Mouse (Mus musculus): ENCODE results near the gene Tbc1d22a. TPM values are rescaled to one million over a fixed set of nuclear protein-coding genes. Genes with fewer than 3 reads are reported as not detected.

The Tbc1d22a gene
- polyA plus RNA-seq, 1 experiment: 39.8 TPM

GRCm38 (mm10) chr15:86362306-86363150 lies 148.3 kb downstream of the Tbc1d22a start:
- Histone ChIP-seq H3K4me1 (ENCODE audit: control insufficient read depth, insufficient read depth, low read length) (peaks cover 48% of the 10 kb centered on the region), H3K27ac (ENCODE audit: insufficient read depth, low read depth, low read length) (peak overlapping the region; percentile 86)

GRCm38 (mm10) chr15:86363841-86364295 lies 149.6 kb downstream of the Tbc1d22a start:
- Histone ChIP-seq H3K27ac (ENCODE audit: insufficient read depth, low read depth, low read length) (peak overlapping the region; percentile 90), H3K4me3 (ENCODE audit: insufficient read depth, low read length) (0 out of 2 replicates have a peak overlapping the region, but pooled peaks have one; percentile 4), H3K4me1 (ENCODE audit: control insufficient read depth, insufficient read depth, low read length) (peaks cover 48% of the 10 kb centered on the region)
- TF ChIP-seq POLR2A (IDR thresholded peaks at IDR 0.05; ENCODE audit: borderline replicate concordance, low read depth, low read length) (no peak), CTCF (IDR thresholded peaks at IDR 0.05; ENCODE audit: low read depth, low read length) (no peak)

More at GRCm38 (mm10) chr15:86362306-86363150, 148.3 kb downstream of the Tbc1d22a start:
- TF ChIP-seq POLR2A (IDR thresholded peaks at IDR 0.05; ENCODE audit: borderline replicate concordance, low read depth, low read length) (no peak), CTCF (IDR thresholded peaks at IDR 0.05; ENCODE audit: low read depth, low read length) (no peak)
- H3K4me3 ChIP-seq (ENCODE audit: insufficient read depth, low read length): no peak overlapping the region

- Histone ChIP-seq H3K4me1 (ENCODE audit: control insufficient read depth, insufficient read depth, low read length) (peaks cover 44% of the 10 kb centered on the region), H3K4me3 (ENCODE audit: insufficient read depth, low read length) (no peak overlapping the region), H3K27ac (ENCODE audit: insufficient read depth, low read depth, low read length) (peak overlapping the region; percentile 90)
- TF ChIP-seq CTCF (IDR thresholded peaks at IDR 0.05; ENCODE audit: low read depth, low read length) (no peak), POLR2A (IDR thresholded peaks at IDR 0.05; ENCODE audit: borderline replicate concordance, low read depth, low read length) (no peak)
Measured at GRCm38 (mm10) chr15:86364948-86365658, 150.8 kb downstream of the Tbc1d22a start.

- Histone ChIP-seq H3K27ac (ENCODE audit: insufficient read depth, low read depth, low read length) (no peak overlapping the region), H3K4me1 (ENCODE audit: control insufficient read depth, insufficient read depth, low read length) (peaks cover 31% of the 10 kb centered on the region), H3K4me3 (ENCODE audit: insufficient read depth, low read length) (no peak overlapping the region)
- TF ChIP-seq POLR2A (IDR thresholded peaks at IDR 0.05; ENCODE audit: borderline replicate concordance, low read depth, low read length) (no peak), CTCF (IDR thresholded peaks at IDR 0.05; ENCODE audit: low read depth, low read length) (no peak)
Measured at GRCm38 (mm10) chr15:86366726-86367125, 152.5 kb downstream of the Tbc1d22a start.

GRCm38 (mm10) chr15:86367247-86367646 lies 153.0 kb downstream of the Tbc1d22a start:
- Histone ChIP-seq H3K27ac (ENCODE audit: insufficient read depth, low read depth, low read length) (no peak overlapping the region), H3K4me3 (ENCODE audit: insufficient read depth, low read length) (no peak overlapping the region), H3K4me1 (ENCODE audit: control insufficient read depth, insufficient read depth, low read length) (peaks cover 29% of the 10 kb centered on the region)
- TF ChIP-seq POLR2A (IDR thresholded peaks at IDR 0.05; ENCODE audit: borderline replicate concordance, low read depth, low read length) (no peak), CTCF (IDR thresholded peaks at IDR 0.05; ENCODE audit: low read depth, low read length) (no peak)

GRCm38 (mm10) chr15:86370846-86371245 lies 156.6 kb downstream of the Tbc1d22a start:
- H3K4me3 ChIP-seq (ENCODE audit: insufficient read depth, low read length): no peak overlapping the region
- no peak overlapping the region for H3K27ac ChIP-seq (ENCODE audit: insufficient read depth, low read depth, low read length)
- TF ChIP-seq POLR2A (IDR thresholded peaks at IDR 0.05; ENCODE audit: borderline replicate concordance, low read depth, low read length): no peak
- TF ChIP-seq CTCF (IDR thresholded peaks at IDR 0.05; ENCODE audit: low read depth, low read length): no peak
- peaks cover 5% of the 10 kb centered on the region; the same call in 1 of the 2 replicates for H3K4me1 ChIP-seq (ENCODE audit: control insufficient read depth, insufficient read depth, low read length)

GRCm38 (mm10) chr15:86375262-86375661 lies 161.0 kb downstream of the Tbc1d22a start:
- H3K4me1 ChIP-seq (ENCODE audit: control insufficient read depth, insufficient read depth, low read length): peaks cover 8% of the 10 kb centered on the region; the same call in 1 of the 2 replicates
- H3K27ac ChIP-seq (ENCODE audit: insufficient read depth, low read depth, low read length): no peak overlapping the region
- TF ChIP-seq CTCF (IDR thresholded peaks at IDR 0.05; ENCODE audit: low read depth, low read length): no peak
- TF ChIP-seq POLR2A (IDR thresholded peaks at IDR 0.05; ENCODE audit: borderline replicate concordance, low read depth, low read length): no peak
- H3K4me3 ChIP-seq (ENCODE audit: insufficient read depth, low read length): no peak overlapping the region

GRCm38 (mm10) chr15:86375860-86376394 lies 161.7 kb downstream of the Tbc1d22a start:
- Histone ChIP-seq H3K27ac (ENCODE audit: insufficient read depth, low read depth, low read length) (no peak overlapping the region), H3K4me1 (ENCODE audit: control insufficient read depth, insufficient read depth, low read length) (peaks cover 8% of the 10 kb centered on the region; the same call in 1 of the 2 replicates), H3K4me3 (ENCODE audit: insufficient read depth, low read length) (no peak overlapping the region)
- TF ChIP-seq CTCF (IDR thresholded peaks at IDR 0.05; ENCODE audit: low read depth, low read length): no peak
- no peak for TF ChIP-seq POLR2A (IDR thresholded peaks at IDR 0.05; ENCODE audit: borderline replicate concordance, low read depth, low read length)

GRCm38 (mm10) chr15:86383278-86383677 lies 169.0 kb downstream of the Tbc1d22a start:
- Histone ChIP-seq H3K27ac (ENCODE audit: insufficient read depth, low read depth, low read length) (no peak overlapping the region), H3K4me1 (ENCODE audit: control insufficient read depth, insufficient read depth, low read length) (peaks cover 3% of the 10 kb centered on the region), H3K4me3 (ENCODE audit: insufficient read depth, low read length) (no peak overlapping the region)
- TF ChIP-seq CTCF (IDR thresholded peaks at IDR 0.05; ENCODE audit: low read depth, low read length) (no peak), POLR2A (IDR thresholded peaks at IDR 0.05; ENCODE audit: borderline replicate concordance, low read depth, low read length) (no peak)

All from bone marrow macrophage, adult 2 months (primary cell).